Mouse (Mus musculus): ENCODE results near the gene Banp. TPM values are rescaled to one million over a fixed set of nuclear protein-coding genes. Genes with fewer than 3 reads are reported as not detected.

The Banp gene
- polyA plus RNA-seq, 1 experiment from 2014 or later: 64.6 TPM

DNA sequence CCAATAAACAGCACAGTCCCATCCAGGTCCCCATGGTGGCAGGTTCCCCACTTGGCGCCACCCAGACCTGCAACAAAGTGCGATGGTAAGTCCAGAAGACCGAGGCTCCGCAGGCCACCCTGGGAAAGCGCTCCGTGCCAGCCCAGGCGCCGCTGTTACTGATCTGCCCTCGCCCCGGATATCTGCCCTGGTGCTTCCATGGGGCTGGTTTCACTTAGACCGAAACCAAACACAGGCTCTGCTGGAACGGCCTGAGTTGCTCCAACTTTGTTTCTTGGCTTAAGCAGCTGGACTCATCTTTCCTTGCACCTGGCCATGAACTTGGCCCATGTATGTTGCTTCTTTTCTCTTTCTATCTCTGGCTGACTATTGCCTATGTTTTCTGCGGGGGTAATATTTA, 29.1 kb downstream of the Banp start:
- Histone ChIP-seq H3K27me3 (ENCODE audit: low read depth, poor library complexity, severe bottlenecking) (no peaks in the 10 kb centered on the region), H3K27ac (replicated peaks) (no peak overlapping the region), H3K36me3 (peaks cover 93% of the 10 kb centered on the region), H3K9me3 (replicated peaks) (no peaks in the 10 kb centered on the region), H3K4me3 (no peak overlapping the region), H3K4me1 (no peaks in the 10 kb centered on the region)
- no peak for DNase-seq (ENCODE audit: low spot score)
- WGBS: 96% methylated on average over 13 of the region's 13 CpGs

DNA sequence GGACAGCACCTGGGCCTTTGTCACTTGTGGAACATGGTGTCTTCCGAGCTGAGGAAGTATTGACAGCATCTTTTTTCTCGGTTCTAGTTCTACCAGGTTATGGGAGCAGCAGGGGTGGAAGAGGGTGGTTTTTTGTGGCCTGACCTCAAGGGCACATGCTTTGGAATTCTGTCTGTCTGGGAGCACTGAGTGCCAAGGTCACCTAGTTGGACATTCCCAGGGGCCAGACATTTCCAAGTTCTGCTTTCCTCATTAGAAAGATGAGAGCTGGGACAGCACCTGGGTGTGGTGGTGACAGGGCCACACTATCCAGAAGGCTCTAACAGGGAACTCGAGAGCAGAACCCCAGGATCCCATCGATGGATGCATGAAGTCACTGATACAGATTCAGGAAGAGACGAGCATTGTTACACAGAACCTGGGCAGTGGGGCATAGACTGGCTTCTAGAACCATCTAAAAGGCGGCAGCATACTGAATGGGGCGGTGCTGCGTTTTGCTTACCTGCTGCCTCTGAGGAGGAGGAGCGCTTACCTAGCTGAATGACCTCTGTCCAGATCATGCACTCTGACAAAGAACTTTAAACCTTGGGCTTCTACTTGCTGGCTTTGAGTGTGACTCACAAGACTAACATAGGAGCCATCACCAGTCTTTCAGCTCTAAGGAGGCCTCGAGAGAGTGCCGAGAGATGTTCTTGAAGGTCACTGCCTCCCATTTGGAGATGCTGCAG, 31.4 kb downstream of the Banp start:
- Histone ChIP-seq H3K9me3 (replicated peaks) (no peaks in the 10 kb centered on the region), H3K27ac (replicated peaks) (no peak overlapping the region), H3K4me3 (no peak overlapping the region), H3K36me3 (peaks cover 92% of the 10 kb centered on the region), H3K27me3 (ENCODE audit: low read depth, poor library complexity, severe bottlenecking) (no peaks in the 10 kb centered on the region), H3K4me1 (no peaks in the 10 kb centered on the region)
- no peak for DNase-seq (ENCODE audit: low spot score)
- WGBS: 95% methylated on average over 11 of the region's 11 CpGs

DNA sequence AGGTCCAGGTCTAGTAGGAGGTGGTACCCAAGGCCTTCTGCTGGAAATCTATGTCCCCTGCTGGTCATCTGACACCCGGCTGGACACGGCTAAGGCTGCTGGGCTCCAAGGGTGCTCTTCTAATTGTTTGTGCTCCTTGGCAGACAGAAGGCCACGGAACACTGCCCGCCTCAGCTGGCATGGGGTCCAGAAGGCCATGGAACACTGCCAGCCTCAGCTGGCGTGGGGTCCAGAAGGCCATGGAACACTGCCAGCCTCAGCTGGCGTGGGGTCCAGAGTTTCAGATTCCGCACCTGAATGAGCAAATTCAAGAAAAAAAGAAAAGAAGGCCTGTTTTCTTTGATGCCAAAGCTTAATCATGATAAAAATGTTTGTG, 32.0 kb downstream of the Banp start:
- no peak overlapping the region for H3K4me3 ChIP-seq
- H3K9me3 ChIP-seq (replicated peaks): no peaks in the 10 kb centered on the region
- 96% methylated on average over 7 of the region's 7 CpGs for WGBS
- no peak for DNase-seq (ENCODE audit: low spot score)
- no peaks in the 10 kb centered on the region for H3K27me3 ChIP-seq (ENCODE audit: low read depth, poor library complexity, severe bottlenecking)
- H3K36me3 ChIP-seq: peaks cover 92% of the 10 kb centered on the region
- H3K4me1 ChIP-seq: no peaks in the 10 kb centered on the region
- H3K27ac ChIP-seq (replicated peaks): no peak overlapping the region

DNA sequence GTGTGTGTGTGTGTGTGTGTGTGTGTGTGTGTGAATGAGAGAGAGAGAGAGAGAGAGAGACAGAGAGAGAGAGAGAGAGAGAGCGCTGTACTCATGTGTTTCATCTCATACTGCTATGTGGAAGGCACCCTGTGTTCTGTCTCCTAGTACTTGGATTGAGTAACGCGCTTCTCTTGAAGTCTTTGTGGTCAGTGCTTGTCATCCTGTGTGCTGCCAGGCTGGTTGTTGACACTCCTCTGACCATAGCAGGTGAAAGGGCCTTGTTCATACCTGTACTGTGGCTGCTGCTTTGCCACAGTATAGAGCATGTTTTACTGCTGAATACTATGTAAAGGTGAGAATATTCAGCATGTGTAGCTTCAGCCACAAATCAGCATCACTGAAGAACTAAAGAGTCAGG, 36.1 kb downstream of the Banp start:
- Histone ChIP-seq H3K36me3 (peaks cover 99% of the 10 kb centered on the region), H3K27me3 (ENCODE audit: low read depth, poor library complexity, severe bottlenecking) (no peaks in the 10 kb centered on the region), H3K9me3 (replicated peaks) (no peaks in the 10 kb centered on the region), H3K4me1 (no peaks in the 10 kb centered on the region), H3K27ac (replicated peaks) (no peak overlapping the region), H3K4me3 (no peak overlapping the region)
- WGBS: 99% methylated on average over 3 of the region's 3 CpGs
- no peak for DNase-seq (ENCODE audit: low spot score)

DNA sequence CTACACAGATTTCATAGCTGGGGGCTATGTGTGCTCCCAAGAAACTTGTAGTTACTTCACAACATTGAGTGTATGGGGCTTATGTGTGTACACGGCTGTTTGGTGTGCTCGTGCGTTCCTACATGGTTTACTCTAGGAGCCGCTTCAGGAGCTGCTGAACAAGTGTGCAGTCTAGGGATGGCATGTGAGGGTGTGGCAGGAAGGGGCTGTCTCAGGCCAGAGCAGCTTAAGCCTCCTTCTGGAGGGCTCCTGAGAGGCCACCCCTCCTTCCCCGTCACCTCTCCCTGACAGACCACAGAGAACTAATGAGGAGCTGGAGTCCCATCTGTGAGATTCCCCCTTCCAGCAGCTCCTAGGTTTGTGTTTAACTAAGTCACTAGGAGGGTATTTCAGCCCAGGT, 38.3 kb downstream of the Banp start:
- H3K9me3 ChIP-seq (replicated peaks): no peaks in the 10 kb centered on the region
- H3K4me1 ChIP-seq: no peaks in the 10 kb centered on the region
- WGBS: 97% methylated on average over 5 of the region's 5 CpGs
- peaks cover 99% of the 10 kb centered on the region for H3K36me3 ChIP-seq
- H3K4me3 ChIP-seq: no peak overlapping the region
- no peak for DNase-seq (ENCODE audit: low spot score)
- H3K27ac ChIP-seq (replicated peaks): no peak overlapping the region
- no peaks in the 10 kb centered on the region for H3K27me3 ChIP-seq (ENCODE audit: low read depth, poor library complexity, severe bottlenecking)

DNA sequence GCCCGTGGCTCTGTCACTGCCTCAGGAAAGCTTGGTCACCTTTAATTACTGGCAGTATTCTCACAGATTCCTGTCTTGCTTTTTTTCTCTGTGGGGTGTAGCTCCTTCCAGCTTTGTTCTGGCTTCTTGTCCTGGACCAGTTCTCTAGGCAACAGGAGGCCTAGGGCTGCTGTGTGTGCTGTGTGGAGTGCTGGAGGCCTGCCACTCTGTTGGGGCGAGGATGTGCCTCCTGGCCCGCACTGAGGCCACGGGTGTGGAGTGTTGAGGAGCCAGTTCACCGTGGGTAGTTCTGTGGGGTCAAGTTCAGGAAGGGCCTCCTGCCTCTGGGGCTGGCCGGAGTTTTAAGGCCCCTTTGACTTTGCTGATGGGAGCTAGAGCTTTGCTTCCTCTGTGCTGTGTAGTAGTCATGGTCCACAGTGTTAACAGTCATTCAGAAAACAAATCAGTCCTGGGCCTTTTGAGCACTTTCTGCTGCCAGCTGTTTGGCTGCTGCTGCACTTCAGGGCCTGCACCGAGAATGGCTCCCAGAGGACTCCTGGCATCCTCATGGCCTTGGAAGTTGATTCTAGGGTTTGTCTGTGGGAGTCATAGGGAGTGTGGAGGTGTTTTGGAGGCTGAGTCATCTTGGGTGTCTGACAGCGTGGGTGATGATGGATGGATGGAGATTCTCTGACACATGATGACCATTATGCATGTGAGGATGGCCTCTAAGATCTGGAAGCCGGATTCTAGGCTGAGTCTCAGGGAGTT, 41.1 kb downstream of the Banp start:
- Histone ChIP-seq H3K9me3 (replicated peaks) (no peaks in the 10 kb centered on the region), H3K36me3 (peaks cover 92% of the 10 kb centered on the region)

DNA sequence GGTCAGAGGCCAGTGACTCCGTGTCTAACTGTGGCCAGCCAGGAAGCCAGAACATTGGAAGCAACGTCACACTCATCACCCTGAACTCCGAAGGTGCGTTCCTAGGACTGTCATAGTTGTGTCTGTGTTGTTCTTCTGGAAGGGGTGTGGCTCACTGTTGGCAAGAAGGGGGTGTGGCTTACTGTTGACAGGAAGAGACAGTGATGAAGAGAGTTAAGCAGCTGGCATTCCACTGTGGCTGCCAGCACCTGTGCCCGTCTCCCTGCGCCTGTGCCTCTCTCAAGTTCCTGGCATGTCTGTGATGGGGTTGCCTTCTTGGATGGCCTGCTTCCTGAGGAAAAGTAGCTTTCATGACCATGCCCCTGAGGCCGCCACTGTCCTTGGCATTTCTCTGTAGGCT, 42.1 kb downstream of the Banp start:
- Histone ChIP-seq H3K27me3 (ENCODE audit: low read depth, poor library complexity, severe bottlenecking) (no peaks in the 10 kb centered on the region), H3K4me3 (no peak overlapping the region), H3K4me1 (no peaks in the 10 kb centered on the region), H3K9me3 (replicated peaks) (no peaks in the 10 kb centered on the region), H3K27ac (replicated peaks) (no peak overlapping the region), H3K36me3 (peaks cover 90% of the 10 kb centered on the region)
- WGBS: 93% methylated on average over 7 of the region's 7 CpGs
- DNase-seq (ENCODE audit: low spot score): no peak

More for the DNA sequence above, 41.1 kb downstream of the Banp start:
- no peaks in the 10 kb centered on the region for H3K4me1 ChIP-seq
- 94% methylated on average over 9 of the region's 9 CpGs for WGBS
- no peak overlapping the region for H3K27ac ChIP-seq (replicated peaks)
- H3K4me3 ChIP-seq: no peak overlapping the region
- DNase-seq (ENCODE audit: low spot score): no peak
- H3K27me3 ChIP-seq (ENCODE audit: low read depth, poor library complexity, severe bottlenecking): no peaks in the 10 kb centered on the region

DNA sequence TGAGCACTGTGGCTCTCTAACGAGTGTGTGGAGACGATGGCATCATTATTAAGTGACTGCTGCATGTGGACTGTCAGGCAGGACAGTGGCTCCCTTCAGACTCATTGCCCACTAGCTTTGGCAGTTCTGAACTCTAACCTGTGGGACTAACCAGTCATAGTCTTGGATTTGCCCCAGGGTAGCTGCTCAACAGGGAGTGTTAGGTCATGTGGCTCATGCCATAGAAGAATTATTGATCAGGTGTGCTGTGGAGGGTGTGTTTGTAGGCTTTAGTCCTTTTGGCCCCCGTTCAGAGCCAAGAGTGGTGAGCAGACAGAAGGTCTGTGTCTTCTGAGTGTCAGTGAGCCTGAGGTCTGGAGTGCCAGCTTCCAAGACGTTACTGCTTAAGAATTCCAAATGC, 43.4 kb downstream of the Banp start:
- H3K27ac ChIP-seq (replicated peaks): no peak overlapping the region
- no peak for DNase-seq (ENCODE audit: low spot score)
- no peaks in the 10 kb centered on the region for H3K27me3 ChIP-seq (ENCODE audit: low read depth, poor library complexity, severe bottlenecking)
- H3K9me3 ChIP-seq (replicated peaks): no peaks in the 10 kb centered on the region
- no peaks in the 10 kb centered on the region for H3K4me1 ChIP-seq
- H3K4me3 ChIP-seq: no peak overlapping the region
- WGBS: 90% methylated on average over 4 of the region's 4 CpGs
- peaks cover 90% of the 10 kb centered on the region for H3K36me3 ChIP-seq

DNA sequence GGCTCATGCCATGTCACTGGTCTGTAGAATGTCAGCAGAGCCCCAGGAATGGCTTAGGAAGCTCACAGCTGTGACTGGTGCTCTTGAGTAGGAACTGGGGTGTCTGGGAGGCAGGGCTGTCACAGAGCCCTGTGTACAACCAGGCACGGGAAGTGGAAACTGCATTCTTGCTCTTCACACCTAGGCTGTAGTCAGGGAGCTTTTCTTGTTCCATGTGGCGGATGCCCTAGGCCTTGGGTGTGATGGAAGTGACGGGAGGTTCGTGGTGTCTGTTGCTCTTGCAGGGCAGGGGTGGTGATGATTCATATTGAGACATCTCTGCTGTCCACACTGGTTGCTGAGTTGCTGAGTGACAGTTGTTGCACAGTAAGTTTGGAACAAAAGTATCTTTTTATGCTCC, 45.6 kb downstream of the Banp start:
- H3K4me3 ChIP-seq: no peak overlapping the region
- H3K27ac ChIP-seq (replicated peaks): no peak overlapping the region
- 96% methylated on average over 4 of the region's 4 CpGs for WGBS
- no peaks in the 10 kb centered on the region for H3K4me1 ChIP-seq
- DNase-seq (ENCODE audit: low spot score): no peak
- no peaks in the 10 kb centered on the region for H3K9me3 ChIP-seq (replicated peaks)
- H3K36me3 ChIP-seq: peaks cover 90% of the 10 kb centered on the region
- H3K27me3 ChIP-seq (ENCODE audit: low read depth, poor library complexity, severe bottlenecking): no peaks in the 10 kb centered on the region

DNA sequence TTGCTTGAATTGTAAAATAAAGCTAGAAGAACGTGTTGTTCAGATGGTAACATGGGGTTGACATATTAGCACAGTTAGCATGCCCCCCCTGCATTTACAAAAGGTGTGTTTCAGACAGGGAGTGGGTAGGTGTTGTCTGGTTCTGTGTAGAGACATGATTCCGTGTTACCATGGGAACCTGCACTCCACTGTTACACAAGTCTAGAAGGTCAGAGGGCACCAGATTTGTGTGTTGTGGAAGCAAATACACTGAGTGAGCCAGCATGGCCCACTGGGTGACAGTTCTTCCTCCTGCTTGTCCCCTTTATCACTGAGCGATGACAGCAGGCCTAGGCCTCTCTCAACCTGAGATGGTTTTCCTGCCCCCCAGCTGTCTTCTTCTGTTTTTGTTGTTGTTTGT, 46.3 kb downstream of the Banp start:
- Histone ChIP-seq H3K4me3 (no peak overlapping the region), H3K27me3 (ENCODE audit: low read depth, poor library complexity, severe bottlenecking) (no peaks in the 10 kb centered on the region), H3K4me1 (no peaks in the 10 kb centered on the region), H3K36me3 (peaks cover 90% of the 10 kb centered on the region), H3K9me3 (replicated peaks) (no peaks in the 10 kb centered on the region), H3K27ac (replicated peaks) (no peak overlapping the region)
- 88% methylated on average over 3 of the region's 3 CpGs for WGBS
- no peak for DNase-seq (ENCODE audit: low spot score)

DNA sequence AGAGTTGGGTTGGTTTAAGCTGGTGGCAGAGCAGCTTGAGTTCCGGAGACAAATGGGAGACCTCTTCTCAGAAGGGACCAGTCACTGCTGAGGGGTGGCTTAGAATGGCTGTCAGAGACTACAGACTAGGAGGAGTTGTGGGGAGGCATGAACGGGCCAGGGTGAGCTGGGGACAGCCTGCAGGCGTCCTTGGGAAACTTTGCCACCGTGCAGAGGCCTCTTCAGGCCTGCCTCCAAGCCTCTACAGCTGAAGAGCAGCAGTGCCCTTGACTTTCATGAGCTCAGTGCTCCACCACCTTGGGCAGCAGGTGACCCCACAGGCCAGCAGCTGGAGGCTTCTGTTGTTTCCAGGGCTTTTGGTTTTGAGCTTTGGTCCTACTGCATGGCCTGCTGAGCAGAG, 49.1 kb downstream of the Banp start:
- Histone ChIP-seq H3K4me3 (no peak overlapping the region), H3K36me3 (peaks cover 90% of the 10 kb centered on the region), H3K27ac (replicated peaks) (no peak overlapping the region), H3K27me3 (ENCODE audit: low read depth, poor library complexity, severe bottlenecking) (no peaks in the 10 kb centered on the region), H3K9me3 (replicated peaks) (no peaks in the 10 kb centered on the region), H3K4me1 (peaks cover 1% of the 10 kb centered on the region)
- 93% methylated on average over 4 of the region's 4 CpGs for WGBS
- no peak for DNase-seq (ENCODE audit: low spot score)

DNA sequence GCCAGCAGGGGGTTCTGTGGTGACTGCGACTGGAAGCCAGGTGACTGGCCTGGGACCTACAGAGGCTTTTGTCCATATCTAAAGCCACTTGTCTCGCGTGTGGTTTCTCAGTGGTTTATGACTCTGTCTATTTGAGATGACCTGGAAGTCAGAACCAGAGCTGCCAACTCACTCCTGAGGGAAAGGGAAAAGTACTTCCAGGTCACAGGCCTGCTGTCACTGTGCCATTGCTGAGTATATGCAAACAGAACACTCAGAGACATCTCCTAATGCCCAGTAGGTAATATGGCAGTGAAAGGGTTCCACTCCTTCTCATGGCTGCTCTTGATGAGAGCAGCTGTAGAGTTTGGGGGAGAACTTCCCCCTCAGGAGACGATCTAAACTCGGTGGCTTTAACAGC, 49.7 kb downstream of the Banp start:
- no peak for DNase-seq (ENCODE audit: low spot score)
- H3K4me1 ChIP-seq: peaks cover 7% of the 10 kb centered on the region
- WGBS: 90% methylated on average over 5 of the region's 5 CpGs
- H3K36me3 ChIP-seq: peaks cover 92% of the 10 kb centered on the region
- no peaks in the 10 kb centered on the region for H3K27me3 ChIP-seq (ENCODE audit: low read depth, poor library complexity, severe bottlenecking)
- no peaks in the 10 kb centered on the region for H3K9me3 ChIP-seq (replicated peaks)
- no peak overlapping the region for H3K4me3 ChIP-seq
- no peak overlapping the region for H3K27ac ChIP-seq (replicated peaks)

DNA sequence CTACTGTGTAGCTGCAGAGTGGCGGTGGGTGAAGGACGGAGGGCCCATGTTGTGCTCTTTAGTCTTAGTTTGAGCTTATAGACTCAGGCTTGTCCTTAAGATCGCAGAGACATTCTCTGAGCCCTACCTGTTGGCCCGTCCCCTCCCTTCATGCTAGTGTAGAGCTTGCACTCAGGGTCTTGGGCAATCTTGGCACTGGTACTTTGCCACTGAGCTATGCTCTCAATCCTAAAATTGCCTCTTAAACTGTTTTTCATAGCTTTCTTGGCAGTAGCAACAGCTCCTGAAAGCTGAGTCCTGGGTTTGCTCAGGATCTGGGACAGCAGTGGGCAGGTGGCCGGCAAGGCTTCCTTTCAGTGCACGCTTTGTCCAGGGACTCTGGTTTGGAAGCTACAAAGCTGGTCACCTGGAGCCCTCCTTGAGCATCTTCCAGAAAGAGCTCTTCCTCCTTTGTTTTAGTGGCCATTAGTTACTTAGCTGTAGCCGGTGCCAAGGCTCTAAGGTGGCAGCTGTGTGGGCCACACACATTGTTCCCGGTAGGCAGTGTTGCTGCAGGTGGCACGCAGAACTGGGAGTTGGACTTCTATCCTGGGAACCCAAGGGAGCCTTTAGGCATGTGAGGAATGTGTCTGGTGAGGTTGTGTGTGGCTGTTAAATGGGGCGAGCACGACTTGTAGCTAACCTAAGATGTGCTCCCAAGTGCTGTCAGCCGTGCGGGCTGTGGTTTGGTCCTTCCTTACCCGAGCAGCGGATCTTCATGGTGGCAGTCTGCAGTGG, 52.0 kb downstream of the Banp start:
- peaks cover 91% of the 10 kb centered on the region for H3K36me3 ChIP-seq
- no peaks in the 10 kb centered on the region for H3K9me3 ChIP-seq (replicated peaks)
- 93% methylated on average over 15 of the region's 15 CpGs for WGBS

More for the DNA sequence above, 52.0 kb downstream of the Banp start:
- Histone ChIP-seq H3K27ac (replicated peaks) (no peak overlapping the region), H3K4me3 (no peak overlapping the region), H3K27me3 (ENCODE audit: low read depth, poor library complexity, severe bottlenecking) (no peaks in the 10 kb centered on the region), H3K4me1 (peaks cover 11% of the 10 kb centered on the region)
- DNase-seq (ENCODE audit: low spot score): no peak

Measured in midbrain, embryonic 10.5 days (tissue).